Mouse (Mus musculus): ENCODE results near the gene Ppp2r5a. TPM values are rescaled to one million over a fixed set of nuclear protein-coding genes. Genes with fewer than 3 reads are reported as not detected.
A peak's percentile ranks its signal among the peaks of the same experiment; 100 is the strongest.

Ppp2r5a gene
- polyA plus RNA-seq, 1 experiment from 2014 or later: 43.4 TPM

GRCm38 (mm10) chr1:191396897-191397849 lies 5.9 kb downstream of the Ppp2r5a start:
- peak overlapping the region; percentile 97 for H3K27ac ChIP-seq (ENCODE audit: low read depth, low read length)
- H3K4me1 ChIP-seq (ENCODE audit: control insufficient read depth, insufficient read depth, low read length): peaks cover 11% of the 10 kb centered on the region
- H3K36me3 ChIP-seq (ENCODE audit: control insufficient read depth, insufficient read depth, low read length): no peaks in the 10 kb centered on the region
- ATAC-seq (replicated peaks; ENCODE audit: insufficient number of reproducible peaks, low FRiP score, low TSS enrichment): peak; percentile 98
- peak overlapping the region; percentile 81 for H3K4me2 ChIP-seq
- H3K9ac ChIP-seq (ENCODE audit: low read depth, low read length): peak overlapping the region; percentile 94
- H3K4me3 ChIP-seq (ENCODE audit: low read depth, low read length): peak overlapping the region; percentile 93
- WGBS (ENCODE audit: insufficient replicate concordance): under 1% methylated on average over 75 of the region's 82 CpGs
- H3K27me3 ChIP-seq (ENCODE audit: control insufficient read depth, insufficient read depth, low read length): no peaks in the 10 kb centered on the region
- no peaks in the 10 kb centered on the region for H3K9me3 ChIP-seq (replicated peaks; ENCODE audit: control insufficient read depth, low read length)

- WGBS (ENCODE audit: insufficient replicate concordance): 1% methylated on average over 46 of the region's 74 CpGs
- Histone ChIP-seq H3K36me3 (ENCODE audit: control insufficient read depth, insufficient read depth, low read length) (no peaks in the 10 kb centered on the region), H3K27me3 (ENCODE audit: control insufficient read depth, insufficient read depth, low read length) (no peaks in the 10 kb centered on the region), H3K4me1 (ENCODE audit: control insufficient read depth, insufficient read depth, low read length) (peaks cover 16% of the 10 kb centered on the region), H3K9ac (ENCODE audit: low read depth, low read length) (peak overlapping the region; percentile 94), H3K27ac (ENCODE audit: low read depth, low read length) (peak overlapping the region; percentile 97), H3K9me3 (replicated peaks; ENCODE audit: control insufficient read depth, low read length) (no peaks in the 10 kb centered on the region), H3K4me3 (ENCODE audit: low read depth, low read length) (peak overlapping the region; percentile 93), H3K4me2 (peak overlapping the region; percentile 81)
- peak; percentile 40 for ATAC-seq (replicated peaks; ENCODE audit: insufficient number of reproducible peaks, low FRiP score, low TSS enrichment)
These were observed 6.6 kb downstream of the Ppp2r5a start for GRCm38 (mm10) chr1:191396446-191396845.

GRCm38 (mm10) chr1:191395871-191396433 lies 7.1 kb downstream of the Ppp2r5a start:
- Histone ChIP-seq H3K27ac (ENCODE audit: low read depth, low read length) (peak overlapping the region; percentile 97), H3K9me3 (replicated peaks; ENCODE audit: control insufficient read depth, low read length) (no peaks in the 10 kb centered on the region), H3K27me3 (ENCODE audit: control insufficient read depth, insufficient read depth, low read length) (no peaks in the 10 kb centered on the region), H3K4me2 (peak overlapping the region; percentile 81), H3K4me3 (ENCODE audit: low read depth, low read length) (peak overlapping the region; percentile 93), H3K9ac (ENCODE audit: low read depth, low read length) (peak overlapping the region; percentile 94), H3K4me1 (ENCODE audit: control insufficient read depth, insufficient read depth, low read length) (peaks cover 16% of the 10 kb centered on the region), H3K36me3 (ENCODE audit: control insufficient read depth, insufficient read depth, low read length) (no peaks in the 10 kb centered on the region)
- no peak for ATAC-seq (replicated peaks; ENCODE audit: insufficient number of reproducible peaks, low FRiP score, low TSS enrichment)
- WGBS (ENCODE audit: insufficient replicate concordance): 0% methylated on average over 43 of the region's 43 CpGs

- peak overlapping the region; percentile 93 for H3K4me3 ChIP-seq (ENCODE audit: low read depth, low read length)
- peak overlapping the region; percentile 94 for H3K9ac ChIP-seq (ENCODE audit: low read depth, low read length)
- no peak for ATAC-seq (replicated peaks; ENCODE audit: insufficient number of reproducible peaks, low FRiP score, low TSS enrichment)
- H3K27me3 ChIP-seq (ENCODE audit: control insufficient read depth, insufficient read depth, low read length): no peaks in the 10 kb centered on the region
- no peak overlapping the region for H3K27ac ChIP-seq (ENCODE audit: low read depth, low read length)
- 18% methylated on average over 1 of the region's 1 CpGs for WGBS (ENCODE audit: insufficient replicate concordance)
- H3K4me1 ChIP-seq (ENCODE audit: control insufficient read depth, insufficient read depth, low read length): peaks cover 16% of the 10 kb centered on the region
- no peaks in the 10 kb centered on the region for H3K9me3 ChIP-seq (replicated peaks; ENCODE audit: control insufficient read depth, low read length)
- peak overlapping the region; percentile 81 for H3K4me2 ChIP-seq
- H3K36me3 ChIP-seq (ENCODE audit: control insufficient read depth, insufficient read depth, low read length): no peaks in the 10 kb centered on the region
These were observed 7.9 kb downstream of the Ppp2r5a start for GRCm38 (mm10) chr1:191395200-191395599.

- Histone ChIP-seq H3K4me2 (peak overlapping the region; percentile 81), H3K27ac (ENCODE audit: low read depth, low read length) (no peak overlapping the region), H3K9ac (ENCODE audit: low read depth, low read length) (0 out of 2 replicates have a peak overlapping the region, but pooled peaks have one; percentile 54), H3K27me3 (ENCODE audit: control insufficient read depth, insufficient read depth, low read length) (no peaks in the 10 kb centered on the region), H3K4me3 (ENCODE audit: low read depth, low read length) (peak overlapping the region; percentile 93), H3K4me1 (ENCODE audit: control insufficient read depth, insufficient read depth, low read length) (peaks cover 16% of the 10 kb centered on the region), H3K9me3 (replicated peaks; ENCODE audit: control insufficient read depth, low read length) (no peaks in the 10 kb centered on the region), H3K36me3 (ENCODE audit: control insufficient read depth, insufficient read depth, low read length) (no peaks in the 10 kb centered on the region)
- no peak for ATAC-seq (replicated peaks; ENCODE audit: insufficient number of reproducible peaks, low FRiP score, low TSS enrichment)
- 28% methylated on average over 2 of the region's 2 CpGs for WGBS (ENCODE audit: insufficient replicate concordance)
These were observed 8.9 kb downstream of the Ppp2r5a start for GRCm38 (mm10) chr1:191394126-191394525.

- no peak overlapping the region for H3K4me3 ChIP-seq (ENCODE audit: low read depth, low read length)
- no peak overlapping the region for H3K27ac ChIP-seq (ENCODE audit: low read depth, low read length)
- no peaks in the 10 kb centered on the region for H3K36me3 ChIP-seq (ENCODE audit: control insufficient read depth, insufficient read depth, low read length)
- no peak overlapping the region for H3K4me2 ChIP-seq
- 62% methylated on average over 3 of the region's 3 CpGs for WGBS (ENCODE audit: insufficient replicate concordance)
- no peaks in the 10 kb centered on the region for H3K27me3 ChIP-seq (ENCODE audit: control insufficient read depth, insufficient read depth, low read length)
- no peaks in the 10 kb centered on the region for H3K9me3 ChIP-seq (replicated peaks; ENCODE audit: control insufficient read depth, low read length)
- no peak overlapping the region for H3K9ac ChIP-seq (ENCODE audit: low read depth, low read length)
- ATAC-seq (replicated peaks; ENCODE audit: insufficient number of reproducible peaks, low FRiP score, low TSS enrichment): no peak
- H3K4me1 ChIP-seq (ENCODE audit: control insufficient read depth, insufficient read depth, low read length): peaks cover 16% of the 10 kb centered on the region
These were observed 9.5 kb downstream of the Ppp2r5a start for GRCm38 (mm10) chr1:191393536-191393935.

- peak overlapping the region; percentile 11; the same call in 1 of the 2 replicates for H3K4me2 ChIP-seq
- H3K4me3 ChIP-seq (ENCODE audit: low read depth, low read length): no peak overlapping the region
- H3K9ac ChIP-seq (ENCODE audit: low read depth, low read length): no peak overlapping the region
- H3K27me3 ChIP-seq (ENCODE audit: control insufficient read depth, insufficient read depth, low read length): no peaks in the 10 kb centered on the region
- H3K36me3 ChIP-seq (ENCODE audit: control insufficient read depth, insufficient read depth, low read length): no peaks in the 10 kb centered on the region
- no peak overlapping the region for H3K27ac ChIP-seq (ENCODE audit: low read depth, low read length)
- H3K4me1 ChIP-seq (ENCODE audit: control insufficient read depth, insufficient read depth, low read length): peaks cover 16% of the 10 kb centered on the region
- 12% methylated on average over 3 of the region's 3 CpGs for WGBS (ENCODE audit: insufficient replicate concordance)
- ATAC-seq (replicated peaks; ENCODE audit: insufficient number of reproducible peaks, low FRiP score, low TSS enrichment): no peak
- H3K9me3 ChIP-seq (replicated peaks; ENCODE audit: control insufficient read depth, low read length): no peaks in the 10 kb centered on the region
These were observed 11.8 kb downstream of the Ppp2r5a start for GRCm38 (mm10) chr1:191391311-191391710.

GRCm38 (mm10) chr1:191384786-191385430 lies 18.2 kb downstream of the Ppp2r5a start:
- no peaks in the 10 kb centered on the region for H3K9me3 ChIP-seq (replicated peaks; ENCODE audit: control insufficient read depth, low read length)
- H3K9ac ChIP-seq (ENCODE audit: low read depth, low read length): no peak overlapping the region
- H3K4me2 ChIP-seq: no peak overlapping the region
- no peak overlapping the region for H3K4me3 ChIP-seq (ENCODE audit: low read depth, low read length)
- H3K27me3 ChIP-seq (ENCODE audit: control insufficient read depth, insufficient read depth, low read length): no peaks in the 10 kb centered on the region
- ATAC-seq (replicated peaks; ENCODE audit: insufficient number of reproducible peaks, low FRiP score, low TSS enrichment): no peak
- H3K27ac ChIP-seq (ENCODE audit: low read depth, low read length): no peak overlapping the region
- H3K36me3 ChIP-seq (ENCODE audit: control insufficient read depth, insufficient read depth, low read length): no peaks in the 10 kb centered on the region
- H3K4me1 ChIP-seq (ENCODE audit: control insufficient read depth, insufficient read depth, low read length): peaks cover 5% of the 10 kb centered on the region; the same call in 1 of the 2 replicates
- WGBS (ENCODE audit: insufficient replicate concordance): 90% methylated on average over 10 of the region's 10 CpGs

Measured in heart, embryonic 11.5 days (tissue).